Mouse (Mus musculus): ENCODE data around the gene Mdfic.
"Not testable (repeated sequence)": the region's sequence is repeated elsewhere in the genome, so short reads cannot be mapped to it uniquely, and the experiment has no call there.

GRCm38 (mm10) chr6:15714036-15714435, 6.4 kb upstream of the Mdfic start:
- not testable (repeated sequence) for TF ChIP-seq EP300, CTCF (IDR thresholded peaks at IDR 0.05; ENCODE audit: low read depth)
